Mouse (Mus musculus) gastrocnemius, postnatal 10 days (tissue): ENCODE measurements around the gene Fam161a. TPM values are rescaled to one million over a fixed set of nuclear protein-coding genes. Genes with fewer than 3 reads are reported as not detected.

Experiments
- DNase-seq: peaks from one replicate; pipeline ENCODE4 v3.0.0; 2021; ENCODE audit warnings: mixed read lengths
- long read RNA-seq, 2 experiments: library from polyadenylated mRNA; stranded (forward); transcript quantifications; one replicate each; pipeline ENCODE4 v2.0.0; 2021
- total RNA-seq, 2 experiments: library from RNA; stranded (reverse); gene quantifications; 2 replicates each; pipeline ENCODE4 v1.2.3; 2021

Fam161a gene
- total RNA-seq: 1 to 10 TPM; 2.7 to 3.3 TPM
- long read RNA-seq, experiment 1, partial matches to known transcripts: 1 of 2 reads
- long read RNA-seq, experiment 1, other reads (novel, unspliced or antisense): 1 of 2 reads
- long read RNA-seq, experiment 2: 0 reads

GRCm38 (mm10) chr11:23007481-23008180, at the start of gene Fam161a:
Gene Fam161a (plus strand): TSS chr11:23007531.
- peak; percentile 51 for DNase-seq

- no peak for DNase-seq
Measured at GRCm38 (mm10) chr11:22957791-22958374, 49.4 kb upstream of the Fam161a start.

DNA sequence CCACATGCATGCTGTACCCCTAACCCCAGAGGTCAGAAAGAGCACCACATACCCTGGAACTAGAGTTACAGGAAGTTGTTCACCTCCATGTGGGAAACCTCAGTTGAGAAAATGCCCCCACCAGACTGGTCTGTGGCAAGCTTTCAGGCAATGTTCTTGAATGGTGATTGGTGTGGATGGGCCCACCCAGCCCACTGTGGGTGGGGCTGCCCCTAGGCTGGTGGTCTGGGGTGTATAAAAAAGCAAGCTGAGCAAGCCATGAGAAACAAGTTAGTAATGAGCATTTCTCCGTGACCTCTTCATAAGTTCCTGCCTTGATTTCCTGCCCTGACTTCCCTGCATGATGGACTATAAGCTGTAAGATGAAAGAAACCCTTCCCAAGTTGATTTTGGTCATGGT, 45.2 kb upstream of the Fam161a start:
- no peak for DNase-seq

GRCm38 (mm10) chr11:22964401-22964800, 42.9 kb upstream of the Fam161a start:
- DNase-seq: no peak

DNA sequence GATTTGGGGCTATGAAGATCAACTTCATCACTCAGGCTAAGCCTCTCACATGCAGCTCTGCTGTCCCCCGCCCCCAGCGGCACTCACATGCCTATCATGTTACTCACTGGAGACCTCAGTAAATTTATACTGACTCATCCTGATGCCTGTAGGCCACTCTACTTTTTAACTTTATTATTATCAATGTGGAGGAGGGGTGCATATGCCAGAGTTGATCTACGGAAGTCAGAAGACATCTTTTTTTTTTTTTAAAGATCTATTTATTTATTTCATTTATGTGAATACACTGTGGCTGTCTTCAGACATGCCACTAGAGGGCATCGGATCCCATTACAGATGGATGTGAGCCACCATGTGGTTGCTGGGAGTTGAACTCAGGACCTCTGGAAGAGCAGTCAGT, 41.8 kb upstream of the Fam161a start:
- no peak for DNase-seq

DNA sequence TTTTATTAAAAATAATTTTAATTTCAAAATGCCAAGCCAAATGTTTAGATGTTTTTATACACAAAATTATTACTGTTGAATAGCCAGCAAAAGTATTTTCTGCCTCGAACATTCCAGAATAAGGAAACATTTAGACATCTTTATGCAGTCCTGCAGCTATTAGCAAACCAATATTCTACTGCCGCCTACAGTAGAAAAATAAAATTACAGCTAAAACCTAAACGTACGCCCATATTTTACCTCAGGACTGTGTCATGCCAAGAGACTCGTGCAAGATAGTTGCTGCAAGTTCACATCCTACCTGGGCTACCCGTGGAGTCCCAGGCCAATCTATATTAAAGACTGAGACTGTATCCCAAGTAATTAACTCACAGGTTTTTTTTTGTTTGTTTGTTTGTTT, 37.8 kb upstream of the Fam161a start:
- DNase-seq: no peak

DNA sequence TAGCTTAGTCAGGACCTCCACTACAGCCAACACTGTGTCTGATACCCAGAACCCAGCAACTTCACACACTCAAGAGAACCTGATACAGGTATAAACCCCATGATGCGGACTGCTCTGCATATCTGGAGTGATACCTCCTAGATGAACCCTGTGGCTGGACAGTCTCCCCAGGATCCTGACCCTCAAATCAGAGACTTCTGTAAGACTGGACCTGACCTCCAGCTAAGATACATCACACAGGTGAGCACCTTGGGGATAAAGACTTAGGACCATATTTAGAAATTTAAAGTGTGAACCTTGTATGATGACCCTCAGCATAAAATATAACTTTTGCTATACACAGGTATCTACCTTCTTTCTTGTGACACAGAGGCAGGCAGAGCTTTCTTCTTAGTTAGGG, 36.8 kb upstream of the Fam161a start:
- no peak for DNase-seq

GRCm38 (mm10) chr11:22971835-22972709, 35.3 kb upstream of the Fam161a start, which contains the start of gene Zrsr1:
Gene Zrsr1 (plus strand): TSS chr11:22972005.
- peak; percentile 20 for DNase-seq

- peak; percentile 71 for DNase-seq
Measured at GRCm38 (mm10) chr11:22972746-22973526, 34.4 kb upstream of the Fam161a start.

- DNase-seq: no peak
Measured at GRCm38 (mm10) chr11:22973599-22973998, 33.7 kb upstream of the Fam161a start.

DNA sequence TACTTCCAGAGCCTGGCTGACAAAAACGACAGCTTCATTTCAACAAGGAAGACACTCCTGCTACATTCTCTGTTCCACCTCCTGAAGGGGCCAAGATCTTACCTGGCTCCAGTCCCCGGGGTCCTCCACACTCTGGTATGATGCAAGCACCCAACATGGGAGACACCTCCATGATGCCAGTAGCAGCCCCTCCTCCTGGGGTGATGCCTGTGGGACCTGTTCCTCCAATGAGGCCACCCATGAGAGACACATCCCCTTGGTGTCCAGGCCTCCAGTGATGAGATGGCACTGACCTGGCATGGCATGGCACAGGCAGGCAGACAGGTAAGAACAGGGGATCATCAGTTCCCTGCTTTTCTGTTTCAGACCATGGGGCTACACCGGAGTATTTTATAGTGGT, 29.1 kb upstream of the Fam161a start:
- DNase-seq: no peak

GRCm38 (mm10) chr11:22978711-22979110, 28.6 kb upstream of the Fam161a start:
- DNase-seq: no peak

GRCm38 (mm10) chr11:22979221-22979620, 28.1 kb upstream of the Fam161a start:
- DNase-seq: no peak

- no peak for DNase-seq
Measured at GRCm38 (mm10) chr11:22981041-22981440, 26.3 kb upstream of the Fam161a start.

DNA sequence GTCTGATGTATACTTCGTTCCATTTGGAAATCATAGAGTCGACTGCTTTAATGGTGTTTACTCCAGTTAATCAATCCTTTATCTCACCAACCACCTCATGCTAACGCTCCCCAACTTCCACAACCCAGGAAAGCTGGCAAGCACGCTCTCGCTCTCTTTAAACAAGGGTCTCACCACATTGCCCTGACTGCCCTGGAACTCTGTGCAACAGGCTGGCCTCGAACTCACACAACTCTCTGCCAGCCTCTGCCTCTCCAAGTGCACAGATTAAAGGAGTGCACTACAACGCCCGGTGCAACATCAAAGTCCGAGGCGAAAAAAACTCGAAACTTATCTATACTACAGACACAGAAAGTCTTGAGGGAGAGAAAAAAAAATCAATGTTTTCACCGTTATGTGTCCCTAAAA, 25.8 kb upstream of the Fam161a start:
- DNase-seq: no peak

DNA sequence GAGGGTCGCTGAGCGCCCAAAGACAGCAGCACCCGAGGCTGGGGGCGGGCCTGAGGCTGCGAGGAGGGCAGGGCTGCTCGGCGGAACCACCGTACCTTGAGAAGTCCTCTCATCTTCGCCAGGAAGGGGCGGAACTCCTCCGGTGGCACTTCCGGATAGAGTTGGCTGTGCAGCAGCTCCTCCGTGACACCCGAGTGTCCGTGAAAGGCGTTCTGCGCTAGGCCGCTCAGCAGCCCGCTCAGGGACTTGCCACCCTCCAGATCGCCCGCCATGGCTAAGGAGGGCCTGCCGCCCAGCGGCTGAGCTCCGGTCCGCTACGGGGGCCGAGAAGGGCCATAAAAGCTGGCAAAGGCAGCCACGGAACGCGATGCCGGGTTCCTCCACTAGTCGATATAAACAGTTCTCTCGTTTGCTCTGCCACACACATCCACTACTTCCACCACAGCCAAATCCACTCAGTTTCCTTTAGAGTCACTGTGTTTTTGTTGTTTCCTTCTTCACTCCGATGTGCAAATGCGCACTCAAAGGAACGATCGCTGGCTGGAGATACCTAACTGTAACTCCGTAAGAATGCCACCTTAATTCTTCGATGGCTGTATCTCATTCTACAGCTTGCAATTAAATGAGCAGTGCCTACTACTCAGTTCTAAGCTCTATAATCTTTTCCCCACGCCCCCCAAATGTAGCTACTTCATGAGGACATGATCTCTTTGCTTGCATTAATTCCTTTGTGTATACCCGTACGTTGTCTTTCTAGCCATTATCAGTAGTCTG, 25.2 kb upstream of the Fam161a start, which contains the start of the genes Gm28048 and Commd1:
Gene Gm28048, minus strand, starts transcription at position 107 of the 774 bp plus-strand sequence.
Gene Commd1, minus strand, starts transcription at position 399 of the 774 bp plus-strand sequence.
- peak; percentile 100 for DNase-seq

- no peak for DNase-seq
Measured at GRCm38 (mm10) chr11:22982846-22983245, 24.5 kb upstream of the Fam161a start.

GRCm38 (mm10) chr11:22985510-22985909, 21.8 kb upstream of the Fam161a start:
- no peak for DNase-seq

DNA sequence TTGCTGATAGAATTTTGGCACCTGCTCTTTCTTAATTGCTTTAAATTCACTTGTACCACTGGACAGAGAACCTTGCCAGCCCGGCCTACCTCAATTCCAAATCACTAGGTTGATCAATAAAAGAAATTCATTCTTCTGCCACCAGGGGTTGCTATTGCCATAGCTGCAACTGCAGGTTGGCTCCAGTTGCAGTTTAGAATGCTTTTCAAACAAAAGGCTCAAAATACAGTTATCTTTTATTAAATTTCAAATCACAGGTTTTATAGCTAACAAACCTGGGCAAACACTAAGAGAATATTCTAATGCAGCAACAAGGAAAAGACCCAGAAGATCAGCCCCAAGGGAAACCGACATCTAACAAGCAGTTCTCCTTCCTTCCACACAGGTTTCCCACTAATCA, 20.0 kb upstream of the Fam161a start:
- DNase-seq: peak; percentile 30

GRCm38 (mm10) chr11:22989786-22990185, 17.5 kb upstream of the Fam161a start:
- no peak for DNase-seq
